Mouse (Mus musculus): Measurements from ENCODE around the gene Lhfp. TPM values are rescaled to one million over a fixed set of nuclear protein-coding genes. Genes with fewer than 3 reads are reported as not detected.

Gene Lhfp
- polyA plus RNA-seq, 1 experiment from 2014 or later: 50.1 TPM

DNA sequence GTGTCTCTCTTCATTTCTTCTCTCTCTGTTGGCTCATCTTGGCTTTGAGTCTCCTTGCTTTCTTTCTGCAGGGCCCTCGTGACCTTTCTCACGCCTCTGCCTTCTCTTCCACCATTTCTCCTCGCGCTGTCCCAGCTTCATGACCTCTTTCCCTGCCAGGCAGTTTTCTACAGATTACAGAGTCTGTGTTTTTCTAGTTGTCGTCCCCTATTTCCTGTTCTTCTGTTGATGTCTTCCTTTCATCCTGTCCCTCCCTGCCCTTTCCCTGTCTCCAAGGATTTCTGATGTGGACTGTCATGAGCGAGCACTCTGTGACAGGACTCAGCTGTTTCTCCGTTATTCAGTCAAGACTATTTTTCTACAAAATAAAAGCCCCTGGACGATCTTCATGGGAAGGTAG lies 124.7 kb downstream of the Lhfp start:
- ATAC-seq (ENCODE audit: insufficient read depth, low FRiP score, low TSS enrichment) (no peak), DNase-seq (ENCODE audit: low spot score) (no peak)
- WGBS: 53% methylated on average over 8 of the region's 8 CpGs
- Histone ChIP-seq H3K9me3 (ENCODE audit: control insufficient read depth, low read length) (no peaks in the 10 kb centered on the region), H3K4me1 (ENCODE audit: control insufficient read depth, insufficient read depth, low read length) (no peaks in the 10 kb centered on the region), H3K4me2 (ENCODE audit: low read depth) (no peak overlapping the region), H3K27ac (ENCODE audit: low read depth, low read length) (no peak overlapping the region), H3K4me3 (ENCODE audit: low read depth, low read length) (no peak overlapping the region), H3K27me3 (ENCODE audit: control insufficient read depth, insufficient read depth, low read length) (no peaks in the 10 kb centered on the region), H3K9ac (ENCODE audit: low read length) (no peak overlapping the region), H3K36me3 (ENCODE audit: control insufficient read depth, insufficient read depth, low read length) (no peaks in the 10 kb centered on the region)

DNA sequence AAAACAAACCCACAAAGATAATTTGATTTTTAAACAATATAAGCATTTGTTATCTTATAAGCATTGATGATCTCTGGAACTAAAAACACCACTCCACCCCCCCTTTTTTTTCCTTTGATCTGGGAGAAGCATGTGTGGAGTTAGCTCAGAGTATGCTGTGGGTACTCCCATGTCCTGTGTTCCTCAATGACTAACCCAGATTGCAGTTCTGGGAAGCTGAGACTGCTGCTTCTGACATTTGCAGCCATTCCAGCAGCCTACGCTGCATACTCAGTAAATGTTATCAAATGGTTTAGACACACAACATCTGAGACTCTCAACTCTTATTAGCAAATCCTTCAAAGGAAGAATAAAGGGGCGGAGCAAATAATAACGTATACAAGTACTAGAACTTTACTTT lies 128.2 kb downstream of the Lhfp start:
- H3K9me3 ChIP-seq (ENCODE audit: control insufficient read depth, low read length): no peaks in the 10 kb centered on the region
- H3K27me3 ChIP-seq (ENCODE audit: control insufficient read depth, insufficient read depth, low read length): no peaks in the 10 kb centered on the region
- 87% methylated on average over 3 of the region's 3 CpGs for WGBS
- no peaks in the 10 kb centered on the region for H3K4me1 ChIP-seq (ENCODE audit: control insufficient read depth, insufficient read depth, low read length)
- no peaks in the 10 kb centered on the region for H3K36me3 ChIP-seq (ENCODE audit: control insufficient read depth, insufficient read depth, low read length)
- H3K4me3 ChIP-seq (ENCODE audit: low read depth, low read length): no peak overlapping the region
- ATAC-seq (ENCODE audit: insufficient read depth, low FRiP score, low TSS enrichment) (no peak), DNase-seq (ENCODE audit: low spot score) (no peak)
- no peak overlapping the region for H3K27ac ChIP-seq (ENCODE audit: low read depth, low read length)
- H3K9ac ChIP-seq (ENCODE audit: low read length): no peak overlapping the region
- no peak overlapping the region for H3K4me2 ChIP-seq (ENCODE audit: low read depth)

DNA sequence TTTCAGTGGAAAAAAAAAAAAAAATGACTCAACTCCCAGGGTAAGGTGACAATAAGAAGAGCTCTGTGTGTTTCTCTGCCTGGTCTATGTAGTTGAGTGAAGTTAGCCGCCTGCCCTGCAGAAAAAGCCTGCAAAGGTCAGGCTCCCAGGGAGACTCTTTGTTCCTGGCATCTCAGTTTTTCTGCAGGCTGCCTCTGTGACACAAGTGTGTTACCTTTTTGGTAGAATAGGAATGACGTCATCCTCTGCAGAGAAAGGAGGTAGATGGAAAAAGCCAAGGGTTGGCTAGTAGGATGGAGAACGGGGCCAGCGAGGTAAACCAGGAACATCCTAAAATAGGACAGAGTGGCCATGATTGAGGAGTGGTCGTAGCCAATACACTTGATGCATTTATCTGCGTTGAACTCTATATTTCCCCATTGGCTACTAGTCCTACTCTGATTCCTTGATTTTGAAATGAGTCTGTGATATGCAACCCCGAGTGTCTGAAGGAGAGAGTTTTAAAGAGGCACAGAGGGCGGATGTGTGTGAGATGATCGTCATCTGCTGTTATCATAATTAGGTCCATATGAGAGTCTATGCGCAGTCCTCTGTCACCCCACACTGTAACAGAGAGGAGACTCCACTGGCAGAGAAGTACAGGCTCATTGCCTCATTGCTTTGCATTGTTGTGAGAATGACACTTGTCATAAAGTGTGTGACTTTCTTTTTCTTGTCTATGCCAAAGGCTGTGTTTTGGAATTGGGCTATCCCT lies 132.2 kb downstream of the Lhfp start:
- Histone ChIP-seq H3K9me3 (ENCODE audit: control insufficient read depth, low read length) (no peaks in the 10 kb centered on the region), H3K4me1 (ENCODE audit: control insufficient read depth, insufficient read depth, low read length) (no peaks in the 10 kb centered on the region), H3K27ac (ENCODE audit: low read depth, low read length) (no peak overlapping the region), H3K36me3 (ENCODE audit: control insufficient read depth, insufficient read depth, low read length) (no peaks in the 10 kb centered on the region), H3K4me3 (ENCODE audit: low read depth, low read length) (no peak overlapping the region), H3K9ac (ENCODE audit: low read length) (no peak overlapping the region), H3K4me2 (ENCODE audit: low read depth) (no peak overlapping the region), H3K27me3 (ENCODE audit: control insufficient read depth, insufficient read depth, low read length) (no peaks in the 10 kb centered on the region)
- 78% methylated on average over 10 of the region's 10 CpGs for WGBS
- no peak for ATAC-seq (ENCODE audit: insufficient read depth, low FRiP score, low TSS enrichment)
- no peak for DNase-seq (ENCODE audit: low spot score)

DNA sequence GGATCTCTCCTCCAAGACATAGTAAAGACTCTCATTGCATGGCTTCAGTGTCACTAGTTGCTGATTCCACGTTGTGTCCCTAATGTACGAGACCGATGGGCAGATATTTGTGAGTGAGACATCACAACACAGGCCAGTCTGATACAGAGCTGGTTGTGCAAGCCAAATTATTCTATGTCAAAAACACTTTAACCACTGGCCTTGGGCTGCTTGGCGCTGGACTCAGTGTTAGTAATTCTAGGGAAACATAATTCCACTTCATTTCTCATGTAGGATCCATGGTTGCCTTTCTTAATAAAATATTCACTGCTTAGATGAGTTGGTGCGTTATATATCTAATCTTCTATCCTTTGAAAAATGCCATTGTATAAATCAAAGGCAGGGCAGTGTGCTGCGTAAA lies 138.6 kb downstream of the Lhfp start:
- no peaks in the 10 kb centered on the region for H3K4me1 ChIP-seq (ENCODE audit: control insufficient read depth, insufficient read depth, low read length)
- no peaks in the 10 kb centered on the region for H3K27me3 ChIP-seq (ENCODE audit: control insufficient read depth, insufficient read depth, low read length)
- no peaks in the 10 kb centered on the region for H3K36me3 ChIP-seq (ENCODE audit: control insufficient read depth, insufficient read depth, low read length)
- WGBS: 95% methylated on average over 6 of the region's 6 CpGs
- no peak overlapping the region for H3K4me3 ChIP-seq (ENCODE audit: low read depth, low read length)
- no peak overlapping the region for H3K9ac ChIP-seq (ENCODE audit: low read length)
- H3K27ac ChIP-seq (ENCODE audit: low read depth, low read length): no peak overlapping the region
- H3K9me3 ChIP-seq (ENCODE audit: control insufficient read depth, low read length): no peaks in the 10 kb centered on the region
- DNase-seq (ENCODE audit: low spot score) (no peak), ATAC-seq (ENCODE audit: insufficient read depth, low FRiP score, low TSS enrichment) (no peak)
- H3K4me2 ChIP-seq (ENCODE audit: low read depth): no peak overlapping the region

DNA sequence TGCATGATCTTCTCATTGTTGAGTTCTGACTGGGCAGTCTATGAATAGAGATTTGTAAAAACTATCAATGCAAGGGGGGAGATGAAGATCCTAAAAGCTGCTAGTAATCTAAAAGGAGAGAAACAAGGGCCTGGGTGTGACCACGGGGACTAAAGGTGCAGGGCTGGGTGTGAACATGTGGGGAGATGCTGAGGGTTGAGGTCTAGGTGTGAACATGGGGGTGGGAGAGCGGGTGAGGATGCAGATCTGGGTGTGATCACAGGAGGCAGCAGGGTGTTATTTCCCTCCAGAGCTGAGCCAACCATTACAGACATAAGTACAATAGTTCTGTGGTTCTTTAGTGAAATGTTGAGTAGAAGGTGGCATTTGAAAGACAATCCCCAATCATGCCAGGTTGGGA lies 144.1 kb downstream of the Lhfp start:
- no peaks in the 10 kb centered on the region for H3K4me1 ChIP-seq (ENCODE audit: control insufficient read depth, insufficient read depth, low read length)
- DNase-seq (ENCODE audit: low spot score) (no peak), ATAC-seq (ENCODE audit: insufficient read depth, low FRiP score, low TSS enrichment) (no peak)
- H3K9me3 ChIP-seq (ENCODE audit: control insufficient read depth, low read length): no peaks in the 10 kb centered on the region
- 76% methylated on average over 2 of the region's 2 CpGs for WGBS
- H3K27ac ChIP-seq (ENCODE audit: low read depth, low read length): no peak overlapping the region
- no peak overlapping the region for H3K9ac ChIP-seq (ENCODE audit: low read length)
- no peak overlapping the region for H3K4me2 ChIP-seq (ENCODE audit: low read depth)
- no peaks in the 10 kb centered on the region for H3K27me3 ChIP-seq (ENCODE audit: control insufficient read depth, insufficient read depth, low read length)
- H3K36me3 ChIP-seq (ENCODE audit: control insufficient read depth, insufficient read depth, low read length): no peaks in the 10 kb centered on the region
- no peak overlapping the region for H3K4me3 ChIP-seq (ENCODE audit: low read depth, low read length)

DNA sequence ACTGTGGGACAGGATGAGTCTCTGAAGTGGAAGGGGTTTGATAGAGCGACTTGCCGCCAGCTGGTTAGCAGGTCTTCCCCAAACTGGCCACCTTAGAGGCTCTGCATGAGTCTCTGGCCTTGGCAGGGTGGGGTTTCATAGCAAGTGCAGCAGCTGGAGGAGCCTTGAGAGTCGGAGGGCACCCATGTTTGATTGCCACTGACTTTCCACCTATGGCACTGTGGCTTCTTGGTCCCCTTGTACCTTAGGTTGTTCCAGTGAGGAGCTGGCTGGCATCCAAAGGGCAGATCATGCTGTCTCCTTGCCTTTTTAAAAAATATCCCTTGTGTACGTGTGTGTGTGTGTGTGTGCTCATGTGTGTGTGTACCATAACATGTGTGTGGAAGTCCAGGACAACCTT lies 152.1 kb downstream of the Lhfp start:
- no peaks in the 10 kb centered on the region for H3K4me1 ChIP-seq (ENCODE audit: control insufficient read depth, insufficient read depth, low read length)
- ATAC-seq (ENCODE audit: insufficient read depth, low FRiP score, low TSS enrichment) (no peak), DNase-seq (ENCODE audit: low spot score) (no peak)
- H3K27ac ChIP-seq (ENCODE audit: low read depth, low read length): no peak overlapping the region
- H3K4me3 ChIP-seq (ENCODE audit: low read depth, low read length): no peak overlapping the region
- H3K9ac ChIP-seq (ENCODE audit: low read length): no peak overlapping the region
- H3K36me3 ChIP-seq (ENCODE audit: control insufficient read depth, insufficient read depth, low read length): no peaks in the 10 kb centered on the region
- no peak overlapping the region for H3K4me2 ChIP-seq (ENCODE audit: low read depth)
- WGBS: 79% methylated on average over 4 of the region's 4 CpGs
- no peaks in the 10 kb centered on the region for H3K9me3 ChIP-seq (ENCODE audit: control insufficient read depth, low read length)
- no peaks in the 10 kb centered on the region for H3K27me3 ChIP-seq (ENCODE audit: control insufficient read depth, insufficient read depth, low read length)

DNA sequence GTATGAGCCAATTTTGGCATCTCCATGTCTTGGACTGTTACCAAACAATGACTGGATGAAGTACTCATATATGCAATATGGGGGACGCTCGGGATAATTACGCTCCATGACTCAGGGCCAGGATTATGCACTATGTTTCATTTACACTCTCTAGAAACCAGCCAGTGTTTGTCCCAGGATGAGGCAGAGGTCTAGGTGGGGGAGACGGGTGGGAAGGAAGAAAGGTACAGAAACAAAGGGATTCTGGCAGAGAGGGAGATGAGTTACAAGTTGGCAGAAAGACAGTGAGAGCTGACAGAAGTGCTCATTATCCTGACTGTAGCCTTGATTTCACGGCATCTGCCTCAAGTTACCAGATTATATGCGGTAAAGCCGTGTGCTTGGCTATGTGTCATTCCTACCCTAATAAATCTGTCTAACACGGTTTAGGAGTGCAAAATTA lies 154.4 kb downstream of the Lhfp start:
- ATAC-seq (ENCODE audit: insufficient read depth, low FRiP score, low TSS enrichment): no peak

DNA sequence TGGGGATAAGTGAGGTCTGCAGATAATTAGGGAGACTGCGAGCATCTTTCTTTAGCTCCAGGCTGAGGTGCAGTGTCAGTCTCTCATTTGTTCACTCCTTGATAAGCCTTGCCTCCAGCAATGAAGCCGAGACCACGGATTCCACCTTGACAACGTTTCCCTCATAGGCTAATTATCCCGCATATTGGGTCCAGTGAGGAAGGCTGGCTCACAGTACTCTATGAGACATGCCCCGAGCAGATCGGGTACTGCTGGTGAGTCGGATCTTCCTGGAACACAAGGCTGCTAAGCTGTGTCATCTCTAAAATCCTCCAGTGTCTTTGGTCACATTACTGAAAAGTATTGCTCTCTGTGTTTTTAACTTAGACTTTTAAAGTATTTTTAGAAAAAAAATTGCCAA lies 158.8 kb downstream of the Lhfp start:
- Histone ChIP-seq H3K27me3 (ENCODE audit: control insufficient read depth, insufficient read depth, low read length) (no peaks in the 10 kb centered on the region), H3K9me3 (ENCODE audit: control insufficient read depth, low read length) (no peaks in the 10 kb centered on the region), H3K4me2 (ENCODE audit: low read depth) (no peak overlapping the region), H3K4me1 (ENCODE audit: control insufficient read depth, insufficient read depth, low read length) (peaks cover 15% of the 10 kb centered on the region; the same call in 1 of the 2 replicates), H3K9ac (ENCODE audit: low read length) (no peak overlapping the region), H3K4me3 (ENCODE audit: low read depth, low read length) (no peak overlapping the region), H3K36me3 (ENCODE audit: control insufficient read depth, insufficient read depth, low read length) (no peaks in the 10 kb centered on the region), H3K27ac (ENCODE audit: low read depth, low read length) (no peak overlapping the region)
- WGBS: 87% methylated on average over 8 of the region's 8 CpGs
- no peak for DNase-seq (ENCODE audit: low spot score)
- ATAC-seq (ENCODE audit: insufficient read depth, low FRiP score, low TSS enrichment): no peak

More for the DNA sequence above, 154.4 kb downstream of the Lhfp start:
- Histone ChIP-seq H3K9me3 (ENCODE audit: control insufficient read depth, low read length) (no peaks in the 10 kb centered on the region), H3K27me3 (ENCODE audit: control insufficient read depth, insufficient read depth, low read length) (no peaks in the 10 kb centered on the region), H3K4me3 (ENCODE audit: low read depth, low read length) (no peak overlapping the region), H3K36me3 (ENCODE audit: control insufficient read depth, insufficient read depth, low read length) (no peaks in the 10 kb centered on the region), H3K4me1 (ENCODE audit: control insufficient read depth, insufficient read depth, low read length) (no peaks in the 10 kb centered on the region), H3K9ac (ENCODE audit: low read length) (no peak overlapping the region), H3K4me2 (ENCODE audit: low read depth) (no peak overlapping the region), H3K27ac (ENCODE audit: low read depth, low read length) (no peak overlapping the region)
- 71% methylated on average over 8 of the region's 8 CpGs for WGBS
- no peak for DNase-seq (ENCODE audit: low spot score)

DNA sequence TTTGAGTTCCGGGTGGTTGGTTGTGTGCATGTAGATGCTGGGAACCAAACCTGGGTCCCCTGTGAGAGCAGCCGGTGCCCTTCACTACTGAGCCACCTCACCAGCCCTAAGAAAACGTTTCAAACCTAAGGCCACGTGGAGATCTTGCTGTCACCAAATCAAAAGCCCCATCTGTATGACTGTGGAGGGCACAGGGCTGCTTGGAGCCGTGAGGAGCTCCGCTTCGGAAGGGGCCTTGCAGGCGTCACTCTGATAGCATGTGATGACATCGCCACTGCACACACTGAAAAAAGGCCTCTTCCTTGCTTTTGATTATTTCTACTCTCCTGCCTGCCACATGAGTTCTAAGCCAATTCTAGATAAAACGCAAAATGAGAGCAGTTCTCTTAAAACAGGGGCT lies 159.5 kb downstream of the Lhfp start:
- Histone ChIP-seq H3K27ac (ENCODE audit: low read depth, low read length) (no peak overlapping the region), H3K27me3 (ENCODE audit: control insufficient read depth, insufficient read depth, low read length) (no peaks in the 10 kb centered on the region), H3K9me3 (ENCODE audit: control insufficient read depth, low read length) (no peaks in the 10 kb centered on the region), H3K4me3 (ENCODE audit: low read depth, low read length) (no peak overlapping the region), H3K4me1 (ENCODE audit: control insufficient read depth, insufficient read depth, low read length) (peaks cover 20% of the 10 kb centered on the region; the same call in 1 of the 2 replicates), H3K9ac (ENCODE audit: low read length) (no peak overlapping the region), H3K4me2 (ENCODE audit: low read depth) (no peak overlapping the region), H3K36me3 (ENCODE audit: control insufficient read depth, insufficient read depth, low read length) (no peaks in the 10 kb centered on the region)
- no peak for ATAC-seq (ENCODE audit: insufficient read depth, low FRiP score, low TSS enrichment)
- no peak for DNase-seq (ENCODE audit: low spot score)
- 80% methylated on average over 10 of the region's 10 CpGs for WGBS

All from neural tube, embryonic 11.5 days (tissue).